In genomic region chr1:74203457-74203856, GRCm38 (mm10) we compare ENCODE assay signal across 1 mouse cellular context.
TF ChIP-seq lines count a peak whose summit lies in the region.

No protein-coding gene starts in this region.

TF ChIP-seq in MEL, 35 proteins besides CTCF, POLR2A, EP300 and RAD21 (continued from another document):
- TF ChIP-seq ZKSCAN1 (IDR thresholded peaks at IDR 0.05; ENCODE audit: low read depth, low read length): no peak
- TF ChIP-seq SMC3 (IDR thresholded peaks at IDR 0.05; ENCODE audit: low read depth, low read length): peak; percentile 24
- TF ChIP-seq POLR2AphosphoS5 (IDR thresholded peaks at IDR 0.05; ENCODE audit: borderline replicate concordance, low read depth, low read length): no peak
- no peak for TF ChIP-seq USF2 (IDR thresholded peaks at IDR 0.05; ENCODE audit: borderline replicate concordance in 1 of 2, insufficient read depth in 1 of 2, low read depth in 1 of 2, low read length in 2 of 2)
- TF ChIP-seq USF1 (IDR thresholded peaks at IDR 0.05; ENCODE audit: low read depth, low read length): peak; percentile 71
- peak; percentile 84 for TF ChIP-seq MYC (IDR thresholded peaks at IDR 0.05; ENCODE audit: low read depth, low read length)
TF ChIP-seq in MEL: peak in this region for 5.
